Mouse (Mus musculus) kidney, adult 2 months (tissue): ENCODE measurements around the gene Cd244a.

Experiments
- CTCF ChIP-seq: fragments of 200-500 bp; conservative IDR thresholded peaks from 2 replicates; pipeline ENCODE4 v1.5.1; 2011; ENCODE audit warnings: low read depth, mild to moderate bottlenecking, control low read depth, low read length, moderate library complexity, mixed read lengths; ENCODE audit not compliant: insufficient read depth, insufficient read length
- POLR2A ChIP-seq: fragments of 200-500 bp; IDR thresholded peaks from one replicate; pipeline ENCODE4 v1.6.1; 2011; ENCODE audit warnings: low read depth, low read length, control low read depth

DNA sequence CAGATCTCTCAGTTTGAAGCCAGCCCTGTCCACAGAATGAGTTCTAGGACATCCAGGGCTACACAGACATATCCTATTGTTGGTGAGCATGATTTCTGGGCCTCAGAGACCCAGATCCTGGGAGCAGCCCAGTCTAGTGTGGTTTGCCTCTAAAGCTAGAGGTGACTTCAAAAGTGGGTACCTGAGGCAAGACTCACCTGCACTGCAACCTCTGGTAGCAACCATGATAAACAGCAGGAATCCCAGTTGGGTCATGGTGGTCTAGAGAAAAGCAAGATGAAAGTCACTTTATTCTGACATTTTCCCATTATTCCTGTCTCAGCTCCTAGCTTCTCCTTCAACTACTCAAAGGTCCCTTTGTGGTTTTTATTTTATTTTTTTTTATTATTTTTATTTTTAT is 24.4 kb upstream of the Cd244a start:
- TF ChIP-seq CTCF (no peak), POLR2A (no peak)
